ENCODE assay signal across 10 mouse cellular contexts in the genomic region with DNA sequence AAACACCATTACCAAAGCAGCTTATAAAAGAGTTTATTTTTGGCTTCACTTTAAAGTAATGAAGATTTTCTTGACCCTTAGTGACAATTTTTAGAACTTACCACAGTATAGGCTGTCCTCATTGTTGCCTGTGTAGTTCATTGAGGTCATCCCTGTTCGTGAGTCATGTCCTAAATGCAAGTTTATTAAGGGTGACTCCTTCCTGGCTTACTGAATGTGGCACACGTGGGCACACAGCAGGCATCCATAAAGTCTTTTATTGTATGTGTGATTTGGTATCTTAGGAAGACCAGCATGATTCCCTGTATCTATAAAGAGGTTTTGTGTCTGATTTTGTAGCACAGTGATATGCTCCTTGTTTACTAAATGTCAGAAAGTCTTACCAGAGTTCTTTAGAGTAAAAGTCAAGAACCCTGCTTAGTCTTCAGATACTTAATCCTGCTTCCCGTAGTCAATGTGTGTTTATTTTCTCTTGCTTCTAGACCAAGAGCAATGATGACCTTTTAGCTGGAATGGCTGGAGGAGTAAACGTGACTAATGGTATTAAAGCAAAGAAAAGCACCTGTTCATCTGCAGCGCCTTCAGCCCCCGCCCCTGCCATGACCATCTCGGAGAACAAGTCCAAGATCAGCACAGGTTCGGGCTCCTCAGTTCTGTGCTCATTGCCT.
"Had no signal": no experiment of that assay in that cellular context is flagged by ENCODE, and none has a peak within 500 bp of the region (broad histone marks: within the 10 kb centered on the region; RNA-seq: fewer than 3 reads in every experiment).

No protein-coding gene starts in this region.

- H3K27me3 ChIP-seq: liver, embryonic 13.5 days; midbrain, embryonic 12.5 days; midbrain, embryonic 15.5 days had no signal

- H3K4me3 ChIP-seq: liver, embryonic 13.5 days; midbrain, embryonic 12.5 days; midbrain, embryonic 15.5 days had no signal

- H3K4me1 ChIP-seq: midbrain, embryonic 12.5 days; midbrain, embryonic 15.5 days had no signal

- H3K27ac ChIP-seq: liver, embryonic 13.5 days; midbrain, embryonic 12.5 days; midbrain, embryonic 15.5 days had no signal

- H3K9me3 ChIP-seq: liver, embryonic 13.5 days; midbrain, embryonic 12.5 days; midbrain, embryonic 15.5 days had no signal

- DNase-seq: kidney, adult 9 months; kidney, postnatal 14 days; kidney, postnatal 4 days; liver, embryonic 13.5 days; lung, adult 2 months; lung, postnatal 14 days; lung, postnatal 4 days; thymus, postnatal 25 days had no signal
